Mouse (Mus musculus) bone marrow, adult 2 months (tissue): ENCODE data around the gene Helz.

Source experiments
- CTCF ChIP-seq: fragments of 200-500 bp; IDR thresholded peaks from 2 replicates; pipeline ENCODE4 v1.5.1; 2011; ENCODE audit warnings: low read length, control low read depth; ENCODE audit not compliant: control insufficient read depth, insufficient read depth
- POLR2A ChIP-seq: fragments of 200-500 bp; IDR thresholded peaks from 2 replicates; pipeline ENCODE4 v1.6.1; 2011; ENCODE audit warnings: low read depth, mild to moderate bottlenecking, control low read depth, low read length, borderline replicate concordance; ENCODE audit not compliant: control insufficient read depth

DNA sequence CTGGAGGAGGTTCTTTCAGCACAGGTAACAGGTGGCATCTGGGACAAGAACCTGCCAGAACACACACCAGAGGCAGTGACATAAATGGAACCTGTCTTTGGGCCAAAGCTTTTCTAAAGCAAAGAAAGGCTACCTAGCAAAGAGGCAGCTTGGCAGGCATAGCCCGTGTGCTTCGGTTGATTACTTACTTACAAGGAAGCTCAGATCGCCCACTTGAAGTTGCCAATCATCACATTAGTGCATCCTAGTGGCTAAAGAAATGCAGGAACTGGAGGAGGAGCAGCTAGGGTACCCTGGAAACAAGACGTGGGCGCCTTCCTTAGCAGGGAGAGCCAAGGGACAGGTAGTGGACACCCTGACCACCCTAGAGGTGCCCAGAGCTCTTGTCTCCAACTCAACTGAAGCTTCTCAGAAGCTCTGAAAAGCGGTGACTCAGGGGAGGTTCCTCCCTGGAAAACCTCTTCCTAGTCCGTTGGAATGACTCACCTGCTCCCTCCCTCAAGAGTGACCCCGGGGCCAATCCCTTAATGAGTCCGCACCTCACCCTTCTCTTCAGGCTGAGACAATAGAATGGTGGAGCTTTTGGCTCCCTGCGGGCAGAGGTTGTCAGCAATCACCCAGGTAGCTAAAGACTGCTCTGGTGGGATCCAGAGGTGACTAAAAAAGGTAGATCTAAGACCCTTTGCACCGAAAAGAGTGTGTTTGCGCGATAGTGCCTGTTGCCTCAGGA lies 1.8 kb upstream of the Helz start:
- TF ChIP-seq POLR2A (no peak), CTCF (no peak)
